Mouse (Mus musculus) hindbrain, postnatal 0 days (tissue): ENCODE results near the gene Tlr9. TPM values are rescaled to one million over a fixed set of nuclear protein-coding genes. Genes with fewer than 3 reads are reported as not detected.

Experiments used
- ATAC-seq: fragments of 200-750 bp; cut with Nextera tagmentation; 2 replicates; pipeline ENCODE4 v1.8.0; 2017; ENCODE audit warnings: mild to moderate bottlenecking, moderate TSS enrichment, moderate library complexity
- DNase-seq: peaks from one replicate; pipeline ENCODE4 v3.0.0-alpha.2; 2015; ENCODE audit warnings: low spot score
- H3K27ac ChIP-seq: fragments of 300-500 bp; sonication (generic); 2 replicates; pipeline ENCODE4 v1.5.1; 2014; ENCODE audit warnings: mild to moderate bottlenecking
- H3K27me3 ChIP-seq: fragments of 300-500 bp; sonication (generic); 2 replicates; pipeline ENCODE4 v1.6.1; 2014; ENCODE audit warnings: low read length, mixed read lengths; ENCODE audit not compliant: insufficient read depth
- H3K36me3 ChIP-seq: fragments of 300-500 bp; sonication (generic); 2 replicates; pipeline ENCODE4 v1.6.1; 2014; ENCODE audit warnings: low read length, mixed read lengths; ENCODE audit not compliant: insufficient read depth
- H3K4me1 ChIP-seq: fragments of 300-500 bp; sonication (generic); 2 replicates; pipeline ENCODE4 v1.6.1; 2014; ENCODE audit warnings: antibody characterized with exemption, low read length, mixed read lengths; ENCODE audit not compliant: insufficient read depth
- H3K4me2 ChIP-seq: fragments of 300-500 bp; sonication (generic); 2 replicates; pipeline ENCODE4 v1.6.1; 2014; ENCODE audit warnings: low read depth, mild to moderate bottlenecking, low read length, moderate library complexity, mixed read lengths
- H3K4me3 ChIP-seq: fragments of 300-500 bp; sonication (generic); 2 replicates; pipeline ENCODE4 v1.5.1; 2014; ENCODE audit warnings: low read length
- H3K9ac ChIP-seq: fragments of 300-500 bp; sonication (generic); replicated peaks from 2 replicates; pipeline ENCODE4 v1.6.1; 2014; ENCODE audit warnings: mild to moderate bottlenecking, low read length, moderate library complexity, mixed read lengths
- H3K9me3 ChIP-seq: fragments of 300-500 bp; sonication (generic); 2 replicates; pipeline ENCODE4 v1.6.1; 2016; ENCODE audit warnings: low read length, mixed read lengths
- CTCF ChIP-seq: IDR thresholded peaks from 2 replicates; pipeline ENCODE4 v1.5.1; 2016; ENCODE audit warnings: antibody characterized with exemption, control low read depth, low read depth
- WGBS: fragments of 180-500 bp; shearing (Covaris S2); extraction: QIAGEN DNeasy Blood & Tissue Kit; methylation state at CpG from one replicate; pipeline ENCODE4 v1.1.7; 2014; 5-methylcytosine and 5-hydroxymethylcytosine counted together
- polyA plus RNA-seq: library from polyadenylated mRNA; unstranded; fragments of >200 nt; fragmentation: Nextera tagmentation; extraction: Ambion mirVana; gene quantifications from 2 replicates; pipeline ENCODE4 v1.2.1, GENCODE M21; 2015
- total RNA-seq: library from RNA; depleted of rRNA; stranded (reverse); fragments of >200 nt; gene quantifications from 2 replicates; pipeline ENCODE4 v1.2.3, GENCODE M21; 2014

Gene Tlr9
- total and polyA plus RNA-seq, 2 experiments from 2014 or later = 0.09 to 0.37 TPM

GRCm38 (mm10) chr9:106182146-106182545, 40.3 kb upstream of the Tlr9 start:
- DNase-seq (no peak), ATAC-seq (no peak)
- TF ChIP-seq CTCF = no peak
- no peaks in the 10 kb centered on the region for H3K4me1 ChIP-seq
- H3K27ac ChIP-seq = no peak overlapping the region
- no peaks in the 10 kb centered on the region for H3K27me3 ChIP-seq
- H3K9ac ChIP-seq = no peak overlapping the region
- H3K9me3 ChIP-seq = no peaks in the 10 kb centered on the region
- WGBS = 98% methylated on average over 4 of the region's 4 CpGs
- peaks cover 79% of the 10 kb centered on the region for H3K36me3 ChIP-seq
- no peak overlapping the region for H3K4me2 ChIP-seq
- H3K4me3 ChIP-seq = no peak overlapping the region

DNA sequence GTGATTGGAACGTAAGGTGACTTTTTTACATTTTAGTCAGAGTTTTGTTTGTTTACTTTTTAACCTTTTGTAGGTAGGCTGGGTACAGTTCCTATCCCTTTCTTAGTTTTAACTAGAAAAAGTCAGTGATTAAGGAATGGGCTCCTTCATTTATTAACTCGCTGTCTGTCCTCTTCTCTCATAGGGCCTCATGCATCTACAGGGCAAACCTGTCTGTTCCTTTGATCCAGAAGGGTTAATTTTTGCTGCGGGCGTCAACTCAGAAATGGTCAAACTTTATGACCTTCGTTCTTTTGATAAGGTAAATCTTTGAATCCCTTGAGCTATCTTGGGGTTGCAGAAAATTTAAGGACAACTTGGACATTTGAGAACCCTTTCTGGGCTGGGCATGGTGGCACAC, 38.4 kb upstream of the Tlr9 start:
- H3K4me1 ChIP-seq = no peaks in the 10 kb centered on the region
- H3K9me3 ChIP-seq = no peaks in the 10 kb centered on the region
- no peak for ATAC-seq
- no peak for TF ChIP-seq CTCF
- H3K9ac ChIP-seq = no peak overlapping the region
- no peak for DNase-seq
- no peak overlapping the region for H3K27ac ChIP-seq
- H3K36me3 ChIP-seq = peaks cover 80% of the 10 kb centered on the region
- WGBS = 95% methylated on average over 5 of the region's 5 CpGs
- H3K4me2 ChIP-seq = no peak overlapping the region
- H3K4me3 ChIP-seq = no peak overlapping the region
- H3K27me3 ChIP-seq = no peaks in the 10 kb centered on the region

DNA sequence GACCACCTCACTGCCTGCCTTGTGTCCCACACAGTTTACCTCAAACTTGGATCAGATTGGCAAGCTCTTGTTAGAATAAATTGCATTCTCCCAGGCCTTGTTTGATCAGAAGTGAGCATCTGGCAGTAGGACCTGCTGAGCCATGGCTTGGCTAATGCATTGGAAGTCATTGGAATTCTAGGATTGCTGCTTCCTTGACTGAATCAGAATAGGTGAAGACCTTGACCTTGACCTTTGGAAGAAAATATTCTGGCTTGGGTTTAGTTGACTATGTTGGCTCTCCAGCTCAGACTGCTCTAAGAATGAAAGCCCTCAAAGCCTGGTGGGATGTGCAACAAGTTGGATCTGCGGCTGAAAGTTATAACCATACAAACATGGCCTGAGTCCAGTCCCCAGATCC, 31.0 kb upstream of the Tlr9 start:
- H3K4me3 ChIP-seq = no peak overlapping the region
- no peak overlapping the region for H3K27ac ChIP-seq
- no peak for TF ChIP-seq CTCF
- H3K27me3 ChIP-seq = no peaks in the 10 kb centered on the region
- H3K36me3 ChIP-seq = peaks cover 53% of the 10 kb centered on the region
- ATAC-seq (no peak), DNase-seq (no peak)
- H3K9ac ChIP-seq = no peak overlapping the region
- H3K9me3 ChIP-seq = no peaks in the 10 kb centered on the region
- no peaks in the 10 kb centered on the region for H3K4me1 ChIP-seq
- 95% methylated on average over 1 of the region's 1 CpGs for WGBS
- H3K4me2 ChIP-seq = no peak overlapping the region

DNA sequence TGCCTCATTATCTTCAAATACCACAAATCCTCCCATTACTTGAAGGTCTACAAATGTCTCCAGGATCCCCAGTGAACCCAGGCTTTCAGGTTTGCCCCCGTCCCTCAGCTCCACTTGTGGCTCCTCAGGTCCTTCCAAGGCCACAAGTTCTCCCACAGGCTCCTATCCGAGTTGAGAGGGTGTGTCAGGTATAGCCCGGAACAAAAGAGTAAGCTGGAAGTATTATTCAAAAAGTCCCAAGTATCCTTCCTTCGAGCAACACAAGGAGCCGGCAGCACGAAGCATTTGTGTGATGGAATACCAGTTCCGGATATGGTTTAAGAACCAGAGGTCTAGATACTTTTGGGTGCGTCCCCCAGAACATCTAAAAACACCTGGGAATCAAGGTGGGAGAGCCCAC, 30.4 kb upstream of the Tlr9 start:
- no peaks in the 10 kb centered on the region for H3K9me3 ChIP-seq
- H3K4me3 ChIP-seq = no peak overlapping the region
- peaks cover 46% of the 10 kb centered on the region for H3K36me3 ChIP-seq
- H3K27ac ChIP-seq = no peak overlapping the region
- WGBS = 91% methylated on average over 8 of the region's 8 CpGs
- no peaks in the 10 kb centered on the region for H3K27me3 ChIP-seq
- H3K4me2 ChIP-seq = no peak overlapping the region
- TF ChIP-seq CTCF = no peak
- H3K9ac ChIP-seq = no peak overlapping the region
- no peak for ATAC-seq
- DNase-seq = no peak
- H3K4me1 ChIP-seq = no peaks in the 10 kb centered on the region

DNA sequence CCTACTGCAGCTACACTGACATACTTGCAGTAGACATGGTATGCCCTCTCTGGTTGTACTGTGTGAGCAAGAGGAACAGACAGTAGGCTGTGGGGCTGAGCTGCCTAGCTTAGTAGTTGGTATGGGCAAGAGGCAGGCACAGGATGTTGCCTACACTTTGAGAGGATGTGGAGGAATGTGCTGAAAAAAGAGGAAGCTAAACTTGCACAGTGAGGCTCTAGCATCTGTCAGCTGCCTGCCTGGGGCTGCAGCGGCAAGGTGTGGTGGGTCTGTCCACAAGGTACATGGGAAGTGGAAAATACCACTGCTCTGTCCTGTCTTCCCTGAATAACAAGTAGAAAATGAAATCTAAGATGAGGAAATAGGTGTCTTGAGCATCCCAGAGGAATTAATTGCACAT, 29.4 kb upstream of the Tlr9 start:
- H3K9ac ChIP-seq = no peak overlapping the region
- no peak overlapping the region for H3K4me3 ChIP-seq
- WGBS = 82% methylated on average over 1 of the region's 1 CpGs
- no peaks in the 10 kb centered on the region for H3K4me1 ChIP-seq
- H3K4me2 ChIP-seq = no peak overlapping the region
- H3K27me3 ChIP-seq = no peaks in the 10 kb centered on the region
- peaks cover 36% of the 10 kb centered on the region for H3K36me3 ChIP-seq
- no peak overlapping the region for H3K27ac ChIP-seq
- no peaks in the 10 kb centered on the region for H3K9me3 ChIP-seq
- DNase-seq (no peak), ATAC-seq (no peak)
- TF ChIP-seq CTCF = no peak

GRCm38 (mm10) chr9:106193930-106194807, 28.2 kb upstream of the Tlr9 start:
- Histone ChIP-seq H3K9me3 (no peaks in the 10 kb centered on the region), H3K36me3 (peaks cover 24% of the 10 kb centered on the region), H3K27me3 (no peaks in the 10 kb centered on the region), H3K4me1 (no peaks in the 10 kb centered on the region), H3K27ac (peak overlapping the region; percentile 55; the same call in 1 of the 2 replicates), H3K9ac (no peak overlapping the region), H3K4me2 (no peak overlapping the region), H3K4me3 (no peak overlapping the region)
- WGBS = 87% methylated on average over 8 of the region's 8 CpGs
- TF ChIP-seq CTCF = no peak
- ATAC-seq = no peak
- peak; percentile 7 for DNase-seq

DNA sequence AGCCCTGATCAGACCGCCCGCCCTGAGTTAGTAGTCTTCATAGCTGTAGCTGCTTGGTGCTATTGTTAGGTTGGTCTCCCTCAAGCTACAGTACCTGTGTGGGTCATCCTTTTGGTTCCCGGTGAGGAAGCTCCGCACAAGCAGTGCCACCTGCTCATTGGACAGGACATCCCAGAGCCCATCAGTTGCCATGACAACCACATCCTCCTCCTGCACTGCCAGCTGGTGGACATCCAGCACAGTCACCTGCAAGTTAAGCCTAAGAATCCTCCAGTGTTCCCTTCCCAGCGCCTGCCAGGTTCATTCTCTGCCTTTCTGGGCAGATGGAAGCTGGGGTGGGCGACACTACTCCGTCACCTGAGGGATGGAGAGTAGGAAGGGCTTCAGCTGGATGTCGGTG, 26.7 kb upstream of the Tlr9 start:
- 56% methylated on average over 8 of the region's 8 CpGs for WGBS
- DNase-seq = peak; percentile 81

More for the DNA sequence above, 26.7 kb upstream of the Tlr9 start:
- Histone ChIP-seq H3K9me3 (no peaks in the 10 kb centered on the region), H3K4me3 (no peak overlapping the region), H3K27me3 (no peaks in the 10 kb centered on the region), H3K27ac (peak overlapping the region; percentile 55), H3K4me1 (no peaks in the 10 kb centered on the region), H3K4me2 (no peak overlapping the region), H3K36me3 (peaks cover 9% of the 10 kb centered on the region), H3K9ac (no peak overlapping the region)
- TF ChIP-seq CTCF = peak; percentile 46
- ATAC-seq = peak; percentile 70
